20 mouse cellular contexts compared by ENCODE assay signal in genomic region chr11:5700808-5701207, GRCm38 (mm10). TPM values are rescaled to one million over a fixed set of nuclear protein-coding genes. Genes with fewer than 3 reads are reported as not detected.
DNase-seq lines count a peak whose midpoint lies in the region; ATAC-seq and TF ChIP-seq lines count a peak whose summit lies in the region.
"Had no signal": no experiment of that assay in that cellular context is flagged by ENCODE, and none has a peak within 500 bp of the region (broad histone marks: within the 10 kb centered on the region; RNA-seq: fewer than 3 reads in every experiment).

No protein-coding gene starts in this region.

- peak in 1 of 2 experiments; percentile 70; a peak in 3 of 4 replicates for TF ChIP-seq EP300 in MEL (IDR thresholded peaks at IDR 0.05; ENCODE audit: low read depth in 1 of 2, low read length in 2 of 2)

- H3K9ac ChIP-seq in MEL (ENCODE audit: control insufficient read depth, low read depth, low read length, poor library complexity, severe bottlenecking) = peak overlapping the region; percentile 55
- no peak overlapping the region for H3K9ac ChIP-seq in forebrain, embryonic 11.5 days (ENCODE audit: low read length)
- H3K9ac ChIP-seq: forebrain, embryonic 15.5 days; heart, embryonic 13.5 days; hindbrain, embryonic 15.5 days; intestine, embryonic 15.5 days; stomach, embryonic 15.5 days had no signal

- 74% methylated on average over 7 of the region's 7 CpGs for WGBS in kidney, adult 2 months
- 97% methylated on average over 7 of the region's 7 CpGs for WGBS in thymus, adult 2 months
- WGBS in forebrain, embryonic 11.5 days = 94% methylated on average over 7 of the region's 7 CpGs

- no peak overlapping the region for H3K4me3 ChIP-seq in kidney, adult 2 months (ENCODE audit: insufficient read depth, low read depth, low read length)
- peak overlapping the region; percentile 14 to 30; a peak in 3 of 4 replicates for H3K4me3 ChIP-seq in MEL (ENCODE audit: control insufficient read depth in 1 of 2, insufficient read depth in 1 of 2, low read depth in 2 of 2, low read length in 2 of 2)
- H3K4me3 ChIP-seq in thymus, adult 2 months (ENCODE audit: control insufficient read depth, insufficient read depth, low read length) = no peak overlapping the region
- no peak overlapping the region for H3K4me3 ChIP-seq in forebrain, embryonic 11.5 days (ENCODE audit: low read depth, low read length)
- H3K4me3 ChIP-seq: embryonic facial prominence, embryonic 10.5 days; forebrain, embryonic 15.5 days; heart, embryonic 13.5 days; hindbrain, embryonic 15.5 days; intestine, embryonic 15.5 days; midbrain, embryonic 10.5 days; stomach, embryonic 15.5 days had no signal

- no peaks in the 10 kb centered on the region for H3K9me3 ChIP-seq in MEL (replicated peaks; ENCODE audit: insufficient read depth, low read length)
- H3K9me3 ChIP-seq in forebrain, embryonic 11.5 days (ENCODE audit: control insufficient read depth, low read length) = no peaks in the 10 kb centered on the region
- H3K9me3 ChIP-seq: embryonic facial prominence, embryonic 10.5 days; forebrain, embryonic 15.5 days; heart, embryonic 13.5 days; hindbrain, embryonic 15.5 days; intestine, embryonic 15.5 days; midbrain, embryonic 10.5 days; stomach, embryonic 15.5 days had no signal

- no peaks in the 10 kb centered on the region for H3K27me3 ChIP-seq in kidney, adult 2 months (replicated peaks; ENCODE audit: control insufficient read depth, insufficient read depth, low read length)
- no peaks in the 10 kb centered on the region; a peak in 1 of 4 replicates for H3K27me3 ChIP-seq in MEL (ENCODE audit: control insufficient read depth in 1 of 2, insufficient read depth in 2 of 2, low read length in 2 of 2)
- no peaks in the 10 kb centered on the region for H3K27me3 ChIP-seq in thymus, adult 2 months (ENCODE audit: control insufficient read depth, insufficient read depth, low read length)
- no peaks in the 10 kb centered on the region for H3K27me3 ChIP-seq in forebrain, embryonic 11.5 days (ENCODE audit: control insufficient read depth, insufficient read depth, low read length)
- H3K27me3 ChIP-seq: forebrain, embryonic 15.5 days; heart, embryonic 13.5 days; hindbrain, embryonic 15.5 days; intestine, embryonic 15.5 days; stomach, embryonic 15.5 days had no signal

- peak; percentile 32 to 51 for DNase-seq in kidney, postnatal 25 days
- DNase-seq in kidney, adult 2 months = no peak
- DNase-seq in MEL (ENCODE audit: low read depth, low spot score) = peak; percentile 87
- peak; percentile 26 for DNase-seq in adrenal gland, postnatal 25 days
- DNase-seq in thymus, adult 2 months = no peak
- no peak for DNase-seq in forebrain, embryonic 11.5 days (ENCODE audit: low spot score)
- no peak for DNase-seq in frontal cortex, postnatal 10 days (ENCODE audit: low spot score in 2 of 2)
- DNase-seq: cerebellum, adult 2 months; heart, postnatal 36 days; kidney, postnatal 4 days; layer of hippocampus, adult 9-11 months; lung, adult 2 months had no signal

- no peaks in the 10 kb centered on the region for H3K36me3 ChIP-seq in kidney, adult 2 months (ENCODE audit: control insufficient read depth, insufficient read depth, low read length)
- peaks cover 0 to 30% of the 10 kb centered on the region in 2 experiments; a peak in 2 of 4 replicates for H3K36me3 ChIP-seq in MEL (ENCODE audit: control insufficient read depth in 1 of 2, insufficient read depth in 2 of 2, low read length in 2 of 2)
- peaks cover 8% of the 10 kb centered on the region; the same call in 1 of the 2 replicates for H3K36me3 ChIP-seq in thymus, adult 2 months (ENCODE audit: control insufficient read depth, insufficient read depth, low read length)
- peaks cover 5% of the 10 kb centered on the region; the same call in 1 of the 2 replicates for H3K36me3 ChIP-seq in forebrain, embryonic 11.5 days (ENCODE audit: control insufficient read depth, insufficient read depth, low read length)

- TF ChIP-seq POLR2A in kidney, adult 2 months (IDR thresholded peaks at IDR 0.05; ENCODE audit: low read depth, low read length) = no peak
- no peak for TF ChIP-seq POLR2A in MEL (IDR thresholded peaks at IDR 0.05; ENCODE audit: control insufficient read depth in 1 of 2, insufficient read depth in 1 of 2, low read depth in 1 of 2, low read length in 2 of 2, poor library complexity in 1 of 2)
- TF ChIP-seq POLR2A in thymus, adult 2 months (IDR thresholded peaks at IDR 0.05; ENCODE audit: control insufficient read depth, extremely low read depth, insufficient read depth, low read length, poor library complexity) = no peak

- TF ChIP-seq CTCF in kidney, adult 2 months (conservative IDR thresholded peaks at IDR 0.05; ENCODE audit: insufficient read depth, insufficient read length, low read depth, low read length) = no peak
- TF ChIP-seq CTCF in MEL (IDR thresholded peaks at IDR 0.05 in 2 of 3, conservative IDR thresholded peaks at IDR 0.05 in 1 of 3; ENCODE audit: control insufficient read depth in 1 of 3, insufficient read depth in 1 of 3, low read depth in 2 of 3, low read length in 3 of 3, poor library complexity in 1 of 3, severe bottlenecking in 1 of 3) = no peak
- no peak for TF ChIP-seq CTCF in thymus, adult 2 months (IDR thresholded peaks at IDR 0.05; ENCODE audit: borderline replicate concordance, control insufficient read depth, extremely low read depth, insufficient read depth, low read length, poor library complexity)

- peaks cover 4% of the 10 kb centered on the region for H3K79me2 ChIP-seq in MEL (ENCODE audit: control insufficient read depth, insufficient read depth, low read length, poor library complexity)

- H3K4me2 ChIP-seq in forebrain, embryonic 11.5 days (ENCODE audit: low read depth, low read length, severe bottlenecking) = no peak overlapping the region
- H3K4me2 ChIP-seq: forebrain, embryonic 15.5 days; heart, embryonic 13.5 days; hindbrain, embryonic 15.5 days; intestine, embryonic 15.5 days; stomach, embryonic 15.5 days had no signal

- no peak for TF ChIP-seq RAD21 in MEL (IDR thresholded peaks at IDR 0.05; ENCODE audit: low read depth, low read length)

- peak; percentile 72 for ATAC-seq in megakaryocyte progenitor cell, adult 5-6 weeks (replicated peaks; ENCODE audit: poor library complexity)
- ATAC-seq in forebrain, embryonic 11.5 days (replicated peaks; ENCODE audit: low FRiP score) = no peak
- ATAC-seq: forebrain, embryonic 15.5 days; intestine, embryonic 15.5 days had no signal

- no peak overlapping the region for H3K27ac ChIP-seq in kidney, adult 2 months (ENCODE audit: insufficient read depth, low read depth, low read length)
- peak overlapping the region; percentile 84 for H3K27ac ChIP-seq in MEL (ENCODE audit: control insufficient read depth, low read depth, low read length)
- no peak overlapping the region for H3K27ac ChIP-seq in thymus, adult 2 months (ENCODE audit: control insufficient read depth, insufficient read depth, low read length)
- no peak overlapping the region for H3K27ac ChIP-seq in forebrain, embryonic 11.5 days (ENCODE audit: low read depth, low read length)
- H3K27ac ChIP-seq: embryonic facial prominence, embryonic 10.5 days; forebrain, embryonic 15.5 days; heart, embryonic 13.5 days; hindbrain, embryonic 15.5 days; intestine, embryonic 15.5 days; midbrain, embryonic 10.5 days; stomach, embryonic 15.5 days had no signal

- no peaks in the 10 kb centered on the region; the same call in 1 of the 2 replicates for H3K4me1 ChIP-seq in kidney, adult 2 months (ENCODE audit: control insufficient read depth, insufficient read depth, low read length)
- H3K4me1 ChIP-seq in MEL (ENCODE audit: control insufficient read depth in 1 of 2, insufficient read depth in 2 of 2, low read length in 2 of 2) = peaks cover 15 to 31% of the 10 kb centered on the region in 2 experiments
- peaks cover 1% of the 10 kb centered on the region; the same call in 1 of the 2 replicates for H3K4me1 ChIP-seq in thymus, adult 2 months (replicated peaks; ENCODE audit: control insufficient read depth, insufficient read depth, low read length)
- peaks cover under 1% of the 10 kb centered on the region; the same call in 1 of the 2 replicates for H3K4me1 ChIP-seq in forebrain, embryonic 11.5 days (replicated peaks; ENCODE audit: control insufficient read depth, insufficient read depth, low read length)

TF ChIP-seq in MEL, 35 proteins besides CTCF, POLR2A, EP300 and RAD21:
- TF ChIP-seq TCF12 (IDR thresholded peaks at IDR 0.05; ENCODE audit: low read depth, low read length) = peak; percentile 50; the same call in 1 of the 2 replicates
- no peak for TF ChIP-seq POLR2AphosphoS2 (IDR thresholded peaks at IDR 0.05; ENCODE audit: low read length)
- no peak; the same call in 1 of the 2 replicates for TF ChIP-seq MAX (IDR thresholded peaks at IDR 0.05; ENCODE audit: low read length)
- TF ChIP-seq JUND (IDR thresholded peaks at IDR 0.05; ENCODE audit: low read depth, low read length) = 0 out of 2 replicates have a peak, but pooled peaks have one; percentile 4
- 0 out of 2 replicates have a peak, but pooled peaks have one; percentile 49 for TF ChIP-seq TBP (IDR thresholded peaks at IDR 0.05; ENCODE audit: low read depth, low read length)
- no peak for TF ChIP-seq BHLHE40 (IDR thresholded peaks at IDR 0.05; ENCODE audit: borderline replicate concordance, low read depth, low read length)
- TF ChIP-seq GATA1 (IDR thresholded peaks at IDR 0.05; ENCODE audit: low read depth, low read length) = peak; percentile 51; the same call in 1 of the 2 replicates
- TF ChIP-seq MXI1 (IDR thresholded peaks at IDR 0.05; ENCODE audit: low read depth, low read length) = peak; percentile 14; the same call in 1 of the 2 replicates
- TF ChIP-seq USF2 (IDR thresholded peaks at IDR 0.05; ENCODE audit: borderline replicate concordance in 1 of 2, insufficient read depth in 1 of 2, low read depth in 1 of 2, low read length in 2 of 2) = no peak
- TF ChIP-seq TAL1 (IDR thresholded peaks at IDR 0.05; ENCODE audit: low read length) = peak; percentile 20; the same call in 1 of the 2 replicates
- peak; percentile 72 for TF ChIP-seq ETS1 (IDR thresholded peaks at IDR 0.05; ENCODE audit: low read depth, low read length)

RNA-seq across cellular contexts. Expression of gene Mrps24, which starts 14.7 kb away (rescaled TPM):
- 272 and 323 TPM in 2 replicates for polyA plus RNA-seq in kidney, adult 2 months (2012; rRNA removed)
- 159 and 184 TPM in 2 replicates for total RNA-seq in MEL (2012; rRNA removed)
- polyA plus RNA-seq in MEL (2012; ENCODE audit: insufficient read depth in 1 of 2, insufficient read length in 2 of 2, low read depth in 1 of 2, low replicate concordance in 2 of 2, missing spikeins in 1 of 2) = 100 to 1,000 TPM in 1 of 2 experiments, not detected in 1; 163 TPM
- 144 and 186 TPM in 2 replicates for total RNA-seq in adrenal gland, postnatal 25 days (2021)
- total RNA-seq in megakaryocyte progenitor cell, adult 5-6 weeks (2015) = 85.7 and 101 TPM in 2 replicates
- total RNA-seq in megakaryocyte progenitor cell, adult 5-6 weeks (2017) = 42.5 and 58.5 TPM in 2 replicates
- 217 and 219 TPM in 2 replicates for polyA plus RNA-seq in thymus, adult 2 months (2012; rRNA removed)
- 166 TPM in 2 replicates for polyA plus RNA-seq in forebrain, embryonic 11.5 days (2014; fragmentation: Nextera tagmentation; extraction: Ambion mirVana)

Comparison
In these comparisons a context has a peak if more than half of its experiments do, and no peak if none do; other contexts are left out.
1. DNase-seq: peak in kidney, postnatal 25 days (2 of 2), MEL (single experiment) and adrenal gland, postnatal 25 days (single experiment); none in kidney, adult 2 months (single experiment), thymus, adult 2 months (single experiment), forebrain, embryonic 11.5 days (single experiment) and frontal cortex, postnatal 10 days (0 of 2).
2. H3K4me3 ChIP-seq: peak in MEL (2 of 2); none in kidney, adult 2 months (single experiment), thymus, adult 2 months (single experiment) and forebrain, embryonic 11.5 days (single experiment).